Mouse (Mus musculus): ENCODE results near the gene Pdzrn3.

DNA sequence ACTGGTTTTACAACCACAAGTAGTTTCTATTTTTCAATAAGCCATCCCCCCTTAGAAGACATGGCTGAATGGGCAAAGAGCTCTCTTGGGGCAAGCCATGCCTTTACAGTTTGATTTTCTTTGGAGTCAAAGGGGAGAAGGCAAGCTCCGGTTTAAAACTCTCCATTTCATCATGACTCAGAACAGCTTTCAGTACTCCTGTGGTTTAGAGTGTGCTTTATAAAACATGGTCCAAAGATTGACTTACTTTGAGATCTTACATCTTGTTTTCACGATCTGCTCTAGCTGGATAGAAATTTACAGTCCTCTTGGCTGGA, 15.1 kb upstream of the Pdzrn3 start:
- no peak for TF ChIP-seq CTCF (IDR thresholded peaks at IDR 0.05; ENCODE audit: borderline replicate concordance, extremely low read depth, insufficient read depth, insufficient read length)
- TF ChIP-seq POLR2A (IDR thresholded peaks at IDR 0.05; ENCODE audit: borderline replicate concordance, extremely low read depth, insufficient read depth, insufficient read length, poor library complexity, severe bottlenecking), result no peak

Data from brain, embryonic 14.5 days (tissue).